Mouse (Mus musculus): ENCODE results near the gene Tmem163. TPM values are rescaled to one million over a fixed set of nuclear protein-coding genes. Genes with fewer than 3 reads are reported as not detected.

Tmem163 gene
- polyA plus RNA-seq (2012; rRNA removed): 0.25 and 0.74 TPM in 2 replicates

GRCm38 (mm10) chr1:127679498-127680133 is at the start of gene Tmem163:
Tmem163 (minus strand) TSS chr1:127679548.
- WGBS: 21% methylated on average over 18 of the region's 18 CpGs
- no peak for DNase-seq (ENCODE audit: low read depth, low spot score)

GRCm38 (mm10) chr1:127729096-127729495 is 49.7 kb upstream of the Tmem163 start, which contains the start of gene Acmsd:
Acmsd (plus strand) TSS chr1:127729413.
- whole genome bisulfite sequencing: 54% methylated on average over 4 of the region's 4 CpGs
- DNase-seq (ENCODE audit: low read depth, low spot score): no peak

- WGBS: 35% methylated on average over 2 of the region's 2 CpGs
- no peak for DNase-seq (ENCODE audit: low read depth, low spot score)
These were observed 44.2 kb upstream of the Tmem163 start for GRCm38 (mm10) chr1:127723596-127723995.

- no peak for DNase-seq (ENCODE audit: low read depth, low spot score)
- WGBS: 85% methylated on average over 1 of the region's 1 CpGs
These were observed 38.9 kb upstream of the Tmem163 start for GRCm38 (mm10) chr1:127718290-127718689.

- WGBS: 87% methylated on average over 8 of the region's 8 CpGs
- DNase-seq (ENCODE audit: low read depth, low spot score): no peak
These were observed 37.1 kb upstream of the Tmem163 start for GRCm38 (mm10) chr1:127716441-127716840.

GRCm38 (mm10) chr1:127706269-127706668 is 26.9 kb upstream of the Tmem163 start:
- whole genome bisulfite sequencing: 68% methylated on average over 5 of the region's 5 CpGs
- DNase-seq (ENCODE audit: low read depth, low spot score): no peak

- DNase-seq (ENCODE audit: low read depth, low spot score): no peak
- 83% methylated on average over 1 of the region's 1 CpGs for WGBS
These were observed 22.8 kb upstream of the Tmem163 start for GRCm38 (mm10) chr1:127702187-127702586.

GRCm38 (mm10) chr1:127696533-127696932 is 17.2 kb upstream of the Tmem163 start:
- 23% methylated on average over 2 of the region's 2 CpGs for WGBS
- DNase-seq (ENCODE audit: low read depth, low spot score): no peak

GRCm38 (mm10) chr1:127677661-127678580 is 1.4 kb downstream of the Tmem163 start:
- DNase-seq (ENCODE audit: low read depth, low spot score): no peak
- 5% methylated on average over 63 of the region's 64 CpGs for WGBS

GRCm38 (mm10) chr1:127677131-127677631 is 2.2 kb downstream of the Tmem163 start:
- no peak for DNase-seq (ENCODE audit: low read depth, low spot score)
- WGBS: 1% methylated on average over 42 of the region's 44 CpGs

GRCm38 (mm10) chr1:127676516-127677099 is 2.7 kb downstream of the Tmem163 start:
- 14% methylated on average over 25 of the region's 25 CpGs for WGBS
- no peak for DNase-seq (ENCODE audit: low read depth, low spot score)

GRCm38 (mm10) chr1:127676116-127676515 is 3.2 kb downstream of the Tmem163 start:
- no peak for DNase-seq (ENCODE audit: low read depth, low spot score)
- 50% methylated on average over 12 of the region's 12 CpGs for WGBS

GRCm38 (mm10) chr1:127675253-127675652 is 4.1 kb downstream of the Tmem163 start:
- DNase-seq (ENCODE audit: low read depth, low spot score): no peak
- WGBS: 38% methylated on average over 1 of the region's 1 CpGs

- 60% methylated on average over 10 of the region's 10 CpGs for WGBS
- no peak for DNase-seq (ENCODE audit: low read depth, low spot score)
These were observed 5.9 kb downstream of the Tmem163 start for GRCm38 (mm10) chr1:127673221-127674050.

- WGBS: 85% methylated on average over 3 of the region's 3 CpGs
- DNase-seq (ENCODE audit: low read depth, low spot score): no peak
These were observed 11.2 kb downstream of the Tmem163 start for GRCm38 (mm10) chr1:127668161-127668560.

- DNase-seq (ENCODE audit: low read depth, low spot score): no peak
- 76% methylated on average over 8 of the region's 8 CpGs for WGBS
These were observed 12.1 kb downstream of the Tmem163 start for GRCm38 (mm10) chr1:127667110-127667860.

GRCm38 (mm10) chr1:127666221-127666620 is 13.1 kb downstream of the Tmem163 start:
- no peak for DNase-seq (ENCODE audit: low read depth, low spot score)
- 80% methylated on average over 6 of the region's 6 CpGs for WGBS

- WGBS: 58% methylated on average over 13 of the region's 13 CpGs
- no peak for DNase-seq (ENCODE audit: low read depth, low spot score)
These were observed 16.8 kb downstream of the Tmem163 start for GRCm38 (mm10) chr1:127662385-127663068.
